Mouse (Mus musculus) MN1 (cell line): Measurements from ENCODE around the gene Fsip1.
"Not testable (repeated sequence)": the region's sequence is repeated elsewhere in the genome, so short reads cannot be mapped to it uniquely, and the experiment has no call there.

Experiments
- DNase-seq: peaks from one replicate; pipeline ENCODE4 v3.0.0-alpha.2; 2016; ENCODE audit warnings: low spot score

Gene Fsip1

DNA sequence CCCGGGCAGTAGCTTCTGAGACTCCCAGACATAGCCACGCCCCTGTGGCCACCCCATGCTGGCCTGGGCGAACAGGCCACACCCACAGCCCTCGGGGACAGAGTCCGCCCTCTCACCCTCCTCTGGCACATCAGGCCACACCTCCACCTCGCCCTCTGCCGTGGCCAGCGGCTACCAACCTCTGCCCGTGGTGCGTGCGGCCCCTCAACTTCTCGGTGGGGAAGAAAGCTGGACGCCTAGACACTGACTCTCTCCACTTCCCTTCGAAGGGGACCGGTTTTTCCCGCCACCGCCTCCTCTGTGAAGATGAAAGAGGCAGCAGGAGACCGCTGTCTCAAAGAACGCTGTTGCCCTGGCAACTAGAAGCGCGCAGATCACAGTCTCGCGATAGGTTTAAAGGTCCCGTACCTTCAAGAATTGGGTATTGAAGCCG, at the start of gene Fsip1:
Gene Fsip1 (minus strand): TSS at position 346 of the 433 bp plus-strand sequence.
- no peak for DNase-seq

DNA sequence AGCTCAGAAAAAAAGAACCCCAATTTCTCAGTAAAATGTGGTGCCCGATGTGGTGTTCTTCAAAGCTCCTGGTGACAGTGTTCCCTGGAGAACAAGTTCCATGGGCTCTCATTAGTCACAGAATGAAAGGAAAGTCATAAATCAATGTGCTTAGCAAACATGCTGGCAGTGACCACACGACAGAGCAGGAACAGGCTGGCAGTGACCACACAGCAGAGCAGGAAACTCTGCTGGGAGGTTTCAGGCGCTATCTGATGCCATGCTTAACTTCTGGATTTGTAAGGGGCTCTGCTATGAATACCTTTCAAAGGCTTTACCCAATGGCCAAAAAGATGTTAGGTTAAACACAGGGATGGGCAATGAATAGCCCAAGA, 49.7 kb upstream of the Fsip1 start:
- DNase-seq, result no peak

DNA sequence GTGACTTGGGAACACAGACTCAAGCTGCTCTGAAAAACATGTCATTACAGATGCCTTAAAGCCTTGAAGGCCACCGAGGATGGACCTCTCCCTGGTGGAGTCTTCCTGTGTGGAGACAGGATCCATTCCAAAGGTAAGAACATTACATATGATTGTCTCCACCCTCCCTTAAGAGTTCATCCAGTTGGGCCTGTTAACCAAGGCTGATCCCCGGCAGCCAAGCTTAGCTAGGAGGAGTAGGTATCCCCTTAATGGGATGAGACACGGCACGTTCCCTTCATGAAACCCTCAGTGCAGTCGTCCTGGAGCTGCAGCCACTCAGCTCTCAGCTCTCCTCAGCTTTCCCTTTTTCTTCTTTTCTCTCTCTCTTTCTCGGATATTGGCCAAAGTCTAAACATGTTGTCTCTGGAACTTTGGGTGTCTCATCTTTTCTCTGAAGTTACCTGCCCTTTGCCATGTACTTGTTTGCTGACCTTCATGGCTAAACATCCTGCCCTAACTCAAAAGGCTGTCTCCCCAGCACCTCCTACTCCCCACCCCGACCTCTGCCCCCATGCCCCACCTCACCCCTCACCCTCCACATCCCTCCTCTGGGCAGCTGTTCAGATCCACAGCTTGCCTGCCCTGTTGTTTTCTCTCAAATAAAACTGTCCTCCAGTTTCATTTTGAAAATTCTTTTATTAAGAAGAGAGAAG, 49.2 kb upstream of the Fsip1 start:
- DNase-seq, result no peak

DNA sequence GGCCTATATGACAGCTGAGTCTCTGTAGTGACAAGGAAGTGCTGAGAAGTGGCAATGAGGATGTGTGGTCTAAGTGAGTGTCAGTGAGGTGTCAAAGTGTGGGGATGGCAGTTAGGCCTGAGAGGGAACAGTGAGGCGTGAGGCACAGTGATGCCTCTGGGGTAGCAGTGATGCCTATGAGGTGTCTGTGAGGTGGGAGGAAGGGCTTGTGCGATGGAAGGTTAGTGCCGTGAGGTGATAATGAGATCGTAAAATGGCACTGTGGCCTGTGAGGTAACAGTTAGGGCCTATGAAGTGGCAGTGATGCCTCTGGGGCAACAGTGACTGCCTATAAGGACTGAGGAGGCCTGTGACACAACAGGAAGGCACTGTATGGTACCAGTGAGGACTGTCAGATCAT, 46.7 kb upstream of the Fsip1 start:
- no peak for DNase-seq

DNA sequence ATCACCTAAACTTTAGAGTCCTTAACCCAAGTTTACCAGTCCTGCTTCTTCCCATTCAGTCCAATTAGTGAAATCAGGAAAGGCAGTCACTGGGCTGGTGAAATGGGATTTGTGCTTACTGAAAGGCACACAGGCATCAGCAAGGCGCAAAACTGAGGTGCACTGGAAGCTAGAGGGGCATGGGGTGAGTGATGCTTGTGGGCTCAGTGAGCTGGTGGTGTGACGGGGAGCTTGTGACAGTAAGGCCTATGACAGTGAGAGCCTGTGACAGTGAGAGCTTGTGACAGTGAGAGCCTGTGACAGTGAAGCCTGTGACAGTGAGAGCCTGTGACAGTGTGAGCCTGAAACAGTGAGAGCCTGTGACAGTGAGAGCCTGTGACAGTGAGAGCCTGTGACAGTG, 44.9 kb upstream of the Fsip1 start:
- no peak for DNase-seq

DNA sequence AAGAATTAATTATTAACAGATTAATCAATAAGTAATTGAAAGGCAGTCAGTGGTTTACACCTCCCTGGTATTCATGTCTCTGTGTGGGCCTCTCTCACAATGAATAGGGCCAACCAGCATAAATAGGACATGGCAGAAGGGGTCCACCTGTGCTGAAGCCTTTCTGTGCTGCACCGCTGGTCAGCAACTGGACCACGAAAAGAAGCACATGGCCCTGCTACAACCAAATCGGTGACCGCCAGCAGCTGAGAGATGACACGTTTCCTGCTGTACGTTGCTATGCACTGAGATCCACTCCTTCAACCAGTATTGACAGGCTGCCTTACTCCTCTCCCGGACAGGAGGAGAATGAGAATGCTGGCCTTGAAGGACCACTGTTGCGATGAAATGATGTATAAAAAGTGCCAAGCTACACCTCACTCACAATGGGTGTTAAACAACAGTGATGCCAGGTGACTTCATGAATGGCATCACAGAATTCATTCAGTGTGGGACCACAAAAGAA, 44.3 kb upstream of the Fsip1 start:
- no peak for DNase-seq

DNA sequence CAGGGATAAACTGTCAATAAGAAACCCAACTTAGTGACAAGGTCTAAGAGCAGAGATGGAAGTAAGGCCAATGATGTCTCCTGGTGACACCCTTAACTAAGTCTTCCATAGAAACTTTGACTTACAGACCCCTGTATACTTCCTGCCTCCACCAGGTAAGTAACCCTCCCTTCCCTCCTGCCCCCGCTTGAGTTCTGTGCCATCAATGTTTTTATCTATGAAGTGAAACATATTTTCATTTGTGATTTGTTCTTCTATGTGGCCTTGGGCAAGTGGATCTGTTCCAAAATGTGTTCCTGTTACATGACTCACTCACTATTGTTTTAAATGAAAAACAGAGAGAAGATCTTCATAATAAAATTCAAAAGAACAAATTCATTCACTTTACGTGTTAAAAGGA, 43.2 kb upstream of the Fsip1 start:
- no peak for DNase-seq

DNA sequence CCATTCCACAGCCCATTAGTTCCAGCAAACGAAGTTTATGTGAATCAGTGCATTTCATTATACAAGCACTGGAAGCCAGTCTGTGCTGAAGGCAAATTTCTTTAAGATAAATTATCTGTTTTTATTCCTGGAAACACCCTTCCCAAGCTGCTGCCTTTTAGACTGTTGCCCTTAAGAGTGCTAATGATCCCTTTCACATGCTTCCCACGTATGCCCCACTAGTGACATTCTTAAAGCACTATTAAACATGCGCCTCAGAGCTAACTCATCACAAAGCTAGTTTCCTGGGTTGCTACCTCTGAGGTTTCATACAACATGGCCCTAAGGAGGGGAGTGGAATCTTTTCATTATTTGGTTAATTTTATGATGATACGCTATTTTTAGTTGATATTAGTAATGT, 41.8 kb upstream of the Fsip1 start:
- DNase-seq, result no peak

DNA sequence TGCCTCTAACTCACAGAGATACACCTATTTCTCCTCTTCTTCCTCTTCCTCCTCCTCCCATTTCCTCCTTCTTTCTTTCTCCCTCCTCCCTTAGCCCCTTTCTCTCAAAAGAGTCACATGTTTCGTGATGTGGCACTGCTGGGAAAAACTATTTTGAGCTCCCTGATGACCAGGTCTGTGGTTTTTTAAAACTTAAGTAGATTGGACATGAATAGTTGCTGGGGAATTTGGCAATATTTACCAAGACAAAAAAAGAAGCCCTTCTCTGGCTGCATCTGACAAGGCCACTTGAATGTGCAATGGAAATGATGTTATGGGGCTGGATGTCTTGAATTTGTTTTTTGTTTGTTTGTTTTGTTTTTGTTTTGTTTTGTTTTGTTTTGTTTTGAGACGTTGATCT, 41.2 kb upstream of the Fsip1 start:
- DNase-seq, result no peak

DNA sequence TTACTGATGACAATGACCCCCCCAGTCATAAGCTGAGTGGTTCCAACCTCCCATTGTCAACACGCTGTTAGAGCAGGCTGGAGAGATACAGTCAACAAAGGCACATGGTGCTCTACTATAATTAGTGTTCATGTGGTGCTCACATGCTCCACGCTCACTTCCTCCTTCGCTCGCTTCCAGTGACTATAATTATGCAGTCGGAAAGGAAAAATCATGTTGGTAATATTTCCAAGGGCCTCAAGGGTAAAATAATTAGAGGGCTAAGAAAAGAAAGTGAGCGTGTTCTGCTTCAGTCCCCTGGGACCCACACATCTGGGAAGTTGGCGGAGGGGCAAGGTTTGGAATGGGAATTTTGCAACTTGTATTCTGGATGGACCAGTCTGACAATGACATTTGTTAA, 38.7 kb upstream of the Fsip1 start:
- DNase-seq, result no peak

DNA sequence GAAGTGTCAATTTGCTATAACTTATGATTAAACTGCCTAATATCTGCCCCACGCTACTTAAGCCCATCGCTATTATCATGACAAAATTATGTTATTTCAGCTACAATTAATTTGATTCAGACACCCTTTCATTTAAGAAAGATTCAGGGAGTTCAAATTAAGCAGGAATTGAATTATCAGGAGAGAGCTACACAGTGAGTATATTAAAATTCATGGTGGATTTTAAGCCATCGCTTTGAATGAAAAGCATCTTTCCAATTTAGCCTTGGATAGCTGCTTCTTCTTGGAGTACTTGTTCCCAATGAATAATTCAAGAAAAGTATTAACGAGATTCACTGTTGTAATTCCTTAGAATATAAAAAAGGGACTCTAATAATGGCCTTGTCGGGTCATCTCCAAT, 36.8 kb upstream of the Fsip1 start:
- DNase-seq, result no peak

DNA sequence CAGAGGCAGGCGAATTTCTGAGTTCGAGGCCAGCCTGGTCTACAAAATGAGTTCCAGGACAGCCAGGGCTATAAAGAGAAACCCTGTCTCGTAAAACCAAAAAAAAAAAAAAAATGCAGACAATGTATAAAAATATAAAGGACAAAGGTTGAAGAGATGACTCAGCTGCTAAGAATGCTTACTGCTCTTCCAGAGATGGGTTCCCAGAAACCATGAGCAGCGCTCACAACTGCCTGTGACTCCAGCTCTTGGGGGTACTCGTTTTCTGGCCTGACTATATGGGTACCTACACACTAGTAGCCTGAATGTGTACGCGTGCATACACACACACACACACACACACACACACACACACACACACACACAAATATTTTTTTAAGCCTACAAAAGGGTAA, 32.3 kb upstream of the Fsip1 start:
- DNase-seq, result not testable (repeated sequence)

DNA sequence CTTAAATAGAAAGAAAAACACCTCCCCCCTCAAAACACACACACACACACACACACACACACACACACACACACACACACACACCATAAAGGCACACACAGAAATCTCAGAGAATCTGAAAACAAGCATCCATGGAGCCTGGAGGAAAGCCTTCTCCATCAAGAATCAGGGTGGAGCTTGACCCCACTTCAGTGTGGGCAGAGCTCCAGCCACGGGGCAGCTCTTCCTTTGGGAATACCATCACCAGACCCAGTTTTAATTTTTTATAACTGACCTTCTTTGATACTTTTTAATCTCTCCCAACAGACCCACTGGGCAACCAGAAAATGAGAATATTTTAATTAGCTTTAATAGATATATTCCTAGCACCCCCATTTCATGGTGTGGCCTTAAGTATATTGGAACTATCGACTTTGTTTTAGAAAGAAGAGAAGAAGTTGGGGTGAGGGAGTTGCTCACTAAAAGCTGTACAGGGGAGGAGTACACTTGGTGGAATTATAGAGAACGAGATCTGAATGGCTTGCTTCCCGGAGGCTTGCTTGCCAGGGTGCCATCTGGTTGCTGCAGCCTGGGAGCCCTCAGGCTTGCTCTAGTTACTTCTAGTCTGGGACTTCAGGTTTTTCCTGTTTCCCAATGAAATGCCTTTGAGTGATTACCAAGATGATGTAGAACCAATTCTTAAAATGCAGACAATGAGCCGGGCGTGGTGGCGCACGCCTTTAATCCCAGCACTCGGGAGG, 31.7 kb upstream of the Fsip1 start:
- DNase-seq, result no peak

DNA sequence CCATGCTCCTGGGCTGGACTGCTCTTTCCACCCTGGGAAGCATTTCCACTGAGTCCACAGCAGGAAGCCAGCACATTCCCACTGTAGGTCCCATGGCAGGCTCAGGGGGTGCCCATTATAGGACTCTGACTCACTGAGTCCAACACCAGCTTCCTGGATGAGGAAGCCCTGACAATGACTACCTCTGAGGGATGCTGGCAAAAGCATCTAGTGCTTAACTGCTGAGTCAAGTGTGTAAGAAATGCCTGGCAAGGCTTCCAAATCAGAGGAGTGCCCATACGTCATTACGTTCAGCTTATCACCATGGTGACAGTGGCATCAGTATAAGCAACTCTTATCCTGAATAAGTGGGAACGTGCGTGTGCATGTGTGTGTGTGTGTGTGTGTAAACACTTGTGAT, 30.9 kb upstream of the Fsip1 start:
- DNase-seq, result no peak

DNA sequence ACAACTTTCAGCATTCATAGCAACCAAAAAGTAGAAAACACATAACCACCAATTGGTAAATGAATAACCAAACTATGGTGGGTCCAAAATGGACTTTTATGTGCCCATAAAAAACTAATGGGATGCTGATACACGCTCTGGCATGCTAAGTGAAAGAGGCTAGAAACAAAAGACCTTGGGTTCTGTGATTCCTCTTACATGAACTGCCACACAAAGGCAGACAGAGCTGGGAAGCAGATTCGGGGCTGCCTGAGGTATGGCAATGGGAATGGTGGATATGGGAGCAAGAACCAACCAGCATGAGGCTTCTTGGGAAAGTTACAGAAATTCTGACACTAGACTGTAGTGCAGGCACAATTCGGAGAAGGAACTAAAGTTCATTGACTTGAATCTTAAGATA, 25.7 kb upstream of the Fsip1 start:
- no peak for DNase-seq

DNA sequence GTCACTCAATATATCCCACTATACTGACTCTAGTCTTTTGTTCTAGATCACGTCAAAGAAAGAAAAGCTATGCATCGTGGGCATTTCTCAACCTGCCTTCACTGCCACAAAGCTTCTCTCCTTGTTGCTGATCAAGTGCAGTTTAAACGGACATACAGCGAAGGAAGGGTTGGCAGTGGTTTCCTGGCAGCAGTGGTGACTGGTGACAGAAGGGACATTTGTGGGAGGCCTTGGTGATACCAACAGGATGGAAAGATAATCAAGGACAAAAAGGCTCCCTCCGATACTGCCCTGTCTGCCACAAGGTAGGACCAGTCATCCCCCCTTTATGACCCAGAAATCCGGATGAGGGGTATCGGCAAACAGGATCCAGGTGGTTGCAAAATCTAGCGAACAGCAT, 21.5 kb upstream of the Fsip1 start:
- no peak for DNase-seq

DNA sequence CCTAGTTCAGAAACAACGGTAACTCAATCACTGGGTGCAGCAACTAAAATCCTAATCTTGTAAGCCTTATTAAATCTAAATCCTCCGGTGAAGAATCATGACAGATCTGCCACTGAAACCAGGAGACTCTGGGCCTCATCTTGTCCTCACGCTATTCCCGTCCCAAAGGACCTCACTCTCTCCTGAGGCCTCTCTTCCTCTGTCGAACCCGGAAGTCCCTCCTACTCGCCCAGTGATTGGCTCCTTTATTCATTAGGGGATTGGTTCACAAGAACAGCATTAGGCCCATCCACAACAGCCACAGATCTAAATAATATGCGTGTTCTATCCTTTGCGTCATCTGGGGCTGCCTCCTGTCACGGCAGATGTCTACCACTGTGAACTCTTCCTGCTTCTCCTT, 14.8 kb upstream of the Fsip1 start:
- DNase-seq, result peak; percentile 76

DNA sequence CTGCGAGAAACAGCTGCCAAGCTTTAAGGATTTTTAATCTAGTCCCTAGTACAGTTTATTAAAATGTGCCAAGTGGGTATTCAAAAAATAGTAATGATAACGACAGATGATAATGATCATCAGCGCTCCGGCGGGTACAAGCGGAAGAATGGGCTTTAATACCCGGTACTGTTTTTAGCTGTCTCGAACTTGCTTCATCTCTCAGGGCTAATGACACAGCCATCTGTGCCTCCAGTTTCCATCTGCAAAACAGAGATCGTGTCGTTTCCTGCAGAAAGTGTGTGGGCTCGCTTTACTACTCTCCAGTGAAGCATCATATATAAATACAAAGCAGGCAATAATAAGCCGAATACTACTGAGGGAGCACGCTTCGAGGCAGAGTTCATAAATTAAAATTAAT, 13.4 kb upstream of the Fsip1 start:
- no peak for DNase-seq

DNA sequence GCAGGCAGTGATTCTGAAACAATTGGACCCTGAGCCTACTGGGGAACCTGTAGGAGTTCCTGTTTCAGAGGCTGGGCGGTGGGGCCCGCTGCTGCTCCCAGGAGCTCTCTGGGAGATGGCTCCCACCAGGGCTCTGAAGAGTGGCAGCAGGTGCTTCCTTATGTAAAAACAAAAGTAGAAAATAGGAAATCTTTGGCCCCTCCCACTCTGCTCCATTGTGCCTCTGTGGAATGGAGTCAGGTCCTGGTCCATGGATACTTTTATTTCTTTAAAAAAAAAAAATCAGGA, 7.1 kb upstream of the Fsip1 start:
- DNase-seq, result no peak

DNA sequence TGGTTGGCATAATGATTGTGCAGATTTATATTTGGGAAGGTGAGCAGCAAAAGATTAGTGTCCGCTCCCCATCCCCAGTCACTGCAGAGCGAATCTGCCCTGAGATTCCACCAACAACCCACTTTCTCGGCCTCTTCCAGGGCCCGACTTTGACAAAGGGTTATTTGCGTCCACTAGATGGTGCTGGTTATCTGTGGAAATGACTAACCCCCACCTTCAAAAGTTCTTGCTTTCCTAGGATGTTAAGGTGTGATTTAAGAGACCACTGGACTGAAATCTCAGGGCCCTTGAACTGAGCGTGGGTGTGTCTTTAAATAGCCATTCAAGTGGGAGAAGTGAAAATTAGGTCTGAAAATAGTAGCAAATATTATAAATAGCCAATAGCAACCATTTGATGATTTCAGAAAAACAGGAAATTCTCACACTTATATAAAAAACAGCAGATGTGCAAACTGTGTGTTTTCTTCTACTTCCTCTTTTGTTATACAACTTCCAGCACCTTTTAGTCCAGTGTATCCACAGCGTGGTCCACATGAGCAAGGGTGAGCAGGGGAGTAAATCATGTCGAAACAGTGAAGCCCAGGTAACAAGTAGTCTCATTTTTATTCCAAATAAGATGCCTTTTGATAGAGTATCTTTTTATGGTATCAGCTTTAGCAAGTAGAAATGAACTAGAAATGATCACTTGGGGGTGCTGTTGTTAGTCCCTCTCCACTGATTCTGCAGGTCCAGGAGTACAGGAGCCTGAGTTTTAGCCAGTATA, 6.6 kb upstream of the Fsip1 start:
- peak; percentile 58 for DNase-seq

DNA sequence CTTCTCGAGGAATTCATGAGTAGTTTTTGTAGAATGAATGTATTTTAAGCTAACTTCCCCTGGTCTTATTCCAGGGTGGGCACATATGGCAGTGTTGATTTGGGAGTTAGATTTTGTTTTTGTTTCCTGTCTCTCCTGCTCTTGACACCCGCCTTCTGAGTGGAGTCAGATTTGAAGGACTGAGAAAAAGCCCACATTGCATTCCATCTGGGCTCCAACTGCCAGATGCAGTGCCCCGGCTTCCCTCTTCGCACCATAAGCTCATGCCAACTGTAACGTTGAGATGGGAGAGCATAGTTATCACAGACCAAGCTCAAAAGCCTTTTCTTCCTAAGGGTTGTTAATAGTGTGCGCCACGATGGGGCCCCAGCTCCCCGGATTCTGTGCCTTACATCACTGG, 5.9 kb upstream of the Fsip1 start:
- DNase-seq, result no peak

DNA sequence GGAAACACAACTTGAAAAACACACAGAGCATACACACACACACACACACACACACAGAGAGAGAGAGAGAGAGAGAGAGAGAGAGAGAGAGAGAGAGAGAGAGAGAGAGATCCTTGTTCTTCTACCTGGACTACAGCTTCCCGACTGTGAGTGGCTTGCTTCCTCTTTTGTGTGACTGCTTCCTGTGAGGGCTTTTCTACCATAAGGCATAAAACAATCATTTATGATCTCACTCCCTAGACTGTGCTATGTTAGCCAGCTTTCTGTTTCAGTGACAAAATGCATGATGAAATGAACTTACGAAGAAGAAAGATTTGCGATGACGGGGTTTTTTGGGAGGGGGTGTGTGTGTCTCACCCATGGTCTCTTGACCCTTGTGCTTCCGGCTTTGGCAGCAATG, 3.0 kb upstream of the Fsip1 start:
- no peak for DNase-seq

DNA sequence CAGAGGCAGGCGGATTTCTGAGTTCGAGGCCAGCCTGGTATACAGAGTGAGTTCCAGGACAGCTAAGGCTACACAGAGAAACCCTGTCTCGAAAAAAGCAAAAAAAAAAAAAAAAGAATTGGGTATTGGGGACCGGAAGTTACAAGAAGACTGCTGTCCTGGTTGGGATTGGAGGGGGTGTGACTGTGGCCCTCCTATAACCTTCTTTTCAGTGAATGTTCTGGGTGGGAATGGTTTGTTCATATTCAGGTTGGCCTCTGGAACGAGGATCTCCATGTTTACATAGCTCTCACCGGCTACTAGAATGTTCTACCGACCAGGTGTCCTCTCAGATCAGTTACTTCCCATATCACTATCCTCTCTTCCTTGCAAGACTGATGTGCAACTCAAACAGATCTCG, 328 bp upstream of the Fsip1 start:
- no peak for DNase-seq
